Mouse (Mus musculus): ENCODE measurements around the gene Cbx1. TPM values are rescaled to one million over a fixed set of nuclear protein-coding genes. Genes with fewer than 3 reads are reported as not detected.

Cbx1 gene
- polyA plus RNA-seq (2012; rRNA removed): 68.4 and 98.9 TPM in 2 replicates
- polyA plus RNA-seq (2014; fragmentation: Nextera tagmentation; extraction: Ambion mirVana): 87.8 and 98.5 TPM in 2 replicates

- no peaks in the 10 kb centered on the region for H3K27me3 ChIP-seq (ENCODE audit: control insufficient read depth, insufficient read depth, low read length)
- H3K9ac ChIP-seq (ENCODE audit: low read depth, low read length, severe bottlenecking): peak within 1 kb of the TSS; percentile 94
- ATAC-seq (ENCODE audit: low FRiP score, low read depth) (peak; percentile 97), DNase-seq (ENCODE audit: low spot score) (peak; percentile 92)
- 0 out of 2 replicates have a peak, but pooled peaks cover 3% of the 10 kb centered on the region for H3K36me3 ChIP-seq (ENCODE audit: control insufficient read depth, insufficient read depth, low read length)
- 1% methylated on average over 85 of the region's 93 CpGs for WGBS
- peak within 1 kb of the TSS; percentile 86 for H3K4me3 ChIP-seq (replicated peaks; ENCODE audit: low read length)
- peak within 1 kb of the TSS; percentile 90 for H3K4me2 ChIP-seq (replicated peaks; ENCODE audit: low read depth, low read length, severe bottlenecking)
- no peaks in the 10 kb centered on the region for H3K9me3 ChIP-seq (ENCODE audit: control insufficient read depth, low read length)
- peak within 1 kb of the TSS; percentile 97 for H3K27ac ChIP-seq (replicated peaks; ENCODE audit: low read depth, low read length)
- peaks cover 12% of the 10 kb centered on the region for H3K4me1 ChIP-seq (ENCODE audit: control insufficient read depth, insufficient read depth, low read length)
- TF ChIP-seq POLR2A (IDR thresholded peaks at IDR 0.05; ENCODE audit: borderline replicate concordance, extremely low read depth, insufficient read depth, insufficient read length): peak; percentile 94; the same call in 1 of the 2 replicates
These were observed at the start of gene Cbx1 for GRCm38 (mm10) chr11:96788871-96789795. Cbx1 (plus strand) TSS chr11:96789127.

- WGBS: 71% methylated on average over 12 of the region's 12 CpGs
- no peaks in the 10 kb centered on the region for H3K9me3 ChIP-seq (ENCODE audit: control insufficient read depth, low read length)
- no peak overlapping the region for H3K4me3 ChIP-seq (replicated peaks; ENCODE audit: low read length)
- no peak overlapping the region for H3K4me2 ChIP-seq (replicated peaks; ENCODE audit: low read depth, low read length, severe bottlenecking)
- no peak overlapping the region for H3K9ac ChIP-seq (ENCODE audit: low read depth, low read length, severe bottlenecking)
- peaks cover 12% of the 10 kb centered on the region for H3K4me1 ChIP-seq (ENCODE audit: control insufficient read depth, insufficient read depth, low read length)
- H3K27me3 ChIP-seq (ENCODE audit: control insufficient read depth, insufficient read depth, low read length): peaks cover 53% of the 10 kb centered on the region
- DNase-seq (ENCODE audit: low spot score) (no peak), ATAC-seq (ENCODE audit: low FRiP score, low read depth) (no peak)
- no peak overlapping the region for H3K27ac ChIP-seq (replicated peaks; ENCODE audit: low read depth, low read length)
- TF ChIP-seq POLR2A (IDR thresholded peaks at IDR 0.05; ENCODE audit: borderline replicate concordance, extremely low read depth, insufficient read depth, insufficient read length): no peak
- H3K36me3 ChIP-seq (ENCODE audit: control insufficient read depth, insufficient read depth, low read length): no peaks in the 10 kb centered on the region
These were observed 48.1 kb upstream of the Cbx1 start for GRCm38 (mm10) chr11:96740796-96741195.

- no peak overlapping the region for H3K9ac ChIP-seq (ENCODE audit: low read depth, low read length, severe bottlenecking)
- DNase-seq (ENCODE audit: low spot score) (peak; percentile 52), ATAC-seq (ENCODE audit: low FRiP score, low read depth) (no peak)
- H3K4me1 ChIP-seq (ENCODE audit: control insufficient read depth, insufficient read depth, low read length): peaks cover 6% of the 10 kb centered on the region; the same call in 1 of the 2 replicates
- no peak overlapping the region for H3K27ac ChIP-seq (replicated peaks; ENCODE audit: low read depth, low read length)
- no peaks in the 10 kb centered on the region for H3K9me3 ChIP-seq (ENCODE audit: control insufficient read depth, low read length)
- no peak overlapping the region for H3K4me3 ChIP-seq (replicated peaks; ENCODE audit: low read length)
- 9% methylated on average over 12 of the region's 12 CpGs for WGBS
- H3K27me3 ChIP-seq (ENCODE audit: control insufficient read depth, insufficient read depth, low read length): peaks cover 45% of the 10 kb centered on the region
- no peaks in the 10 kb centered on the region for H3K36me3 ChIP-seq (ENCODE audit: control insufficient read depth, insufficient read depth, low read length)
- no peak overlapping the region for H3K4me2 ChIP-seq (replicated peaks; ENCODE audit: low read depth, low read length, severe bottlenecking)
- TF ChIP-seq POLR2A (IDR thresholded peaks at IDR 0.05; ENCODE audit: borderline replicate concordance, extremely low read depth, insufficient read depth, insufficient read length): no peak
These were observed 46.9 kb upstream of the Cbx1 start for GRCm38 (mm10) chr11:96741995-96742394.

GRCm38 (mm10) chr11:96743000-96743399, 45.9 kb upstream of the Cbx1 start:
- Histone ChIP-seq H3K9me3 (ENCODE audit: control insufficient read depth, low read length) (no peaks in the 10 kb centered on the region), H3K9ac (ENCODE audit: low read depth, low read length, severe bottlenecking) (no peak overlapping the region), H3K4me3 (replicated peaks; ENCODE audit: low read length) (no peak overlapping the region), H3K4me1 (ENCODE audit: control insufficient read depth, insufficient read depth, low read length) (peaks cover 6% of the 10 kb centered on the region; the same call in 1 of the 2 replicates), H3K36me3 (ENCODE audit: control insufficient read depth, insufficient read depth, low read length) (no peaks in the 10 kb centered on the region), H3K4me2 (replicated peaks; ENCODE audit: low read depth, low read length, severe bottlenecking) (no peak overlapping the region), H3K27ac (replicated peaks; ENCODE audit: low read depth, low read length) (no peak overlapping the region), H3K27me3 (ENCODE audit: control insufficient read depth, insufficient read depth, low read length) (peaks cover 37% of the 10 kb centered on the region)
- no peak; the same call in 1 of the 2 replicates for ATAC-seq (ENCODE audit: low FRiP score, low read depth)
- no peak for TF ChIP-seq POLR2A (IDR thresholded peaks at IDR 0.05; ENCODE audit: borderline replicate concordance, extremely low read depth, insufficient read depth, insufficient read length)
- peak; percentile 20 for DNase-seq (ENCODE audit: low spot score)
- WGBS: 42% methylated on average over 11 of the region's 11 CpGs

GRCm38 (mm10) chr11:96743891-96744290, 45.0 kb upstream of the Cbx1 start:
- H3K36me3 ChIP-seq (ENCODE audit: control insufficient read depth, insufficient read depth, low read length): no peaks in the 10 kb centered on the region
- no peak overlapping the region for H3K4me2 ChIP-seq (replicated peaks; ENCODE audit: low read depth, low read length, severe bottlenecking)
- no peak for DNase-seq (ENCODE audit: low spot score)
- H3K27me3 ChIP-seq (ENCODE audit: control insufficient read depth, insufficient read depth, low read length): peaks cover 32% of the 10 kb centered on the region
- ATAC-seq (ENCODE audit: low FRiP score, low read depth): no peak
- whole genome bisulfite sequencing: 68% methylated on average over 4 of the region's 4 CpGs
- no peak for TF ChIP-seq POLR2A (IDR thresholded peaks at IDR 0.05; ENCODE audit: borderline replicate concordance, extremely low read depth, insufficient read depth, insufficient read length)
- no peak overlapping the region for H3K4me3 ChIP-seq (replicated peaks; ENCODE audit: low read length)
- H3K4me1 ChIP-seq (ENCODE audit: control insufficient read depth, insufficient read depth, low read length): peaks cover 6% of the 10 kb centered on the region; the same call in 1 of the 2 replicates
- H3K27ac ChIP-seq (replicated peaks; ENCODE audit: low read depth, low read length): no peak overlapping the region
- no peaks in the 10 kb centered on the region for H3K9me3 ChIP-seq (ENCODE audit: control insufficient read depth, low read length)
- no peak overlapping the region for H3K9ac ChIP-seq (ENCODE audit: low read depth, low read length, severe bottlenecking)
